Mouse (Mus musculus) stomach, postnatal 0 days (tissue): ENCODE measurements around the gene Hspa5. TPM values are rescaled to one million over a fixed set of nuclear protein-coding genes. Genes with fewer than 3 reads are reported as not detected.
"Not testable (repeated sequence)": the region's sequence is repeated elsewhere in the genome, so short reads cannot be mapped to it uniquely, and the experiment has no call there.

ENCODE experiments used
- ATAC-seq: fragments of 200-750 bp; cut with Nextera tagmentation; 2 replicates; pipeline ENCODE4 v1.8.0; 2017; ENCODE audit not compliant: low FRiP score, low TSS enrichment
- DNase-seq: peaks from one replicate; pipeline ENCODE4 v3.0.0-alpha.2; 2016; ENCODE audit warnings: low spot score
- H3K27ac ChIP-seq: fragments of 300-500 bp; sonication (generic); replicated peaks from 2 replicates; pipeline ENCODE4 v1.5.1; 2014; ENCODE audit warnings: mild to moderate bottlenecking, control low read depth
- H3K27me3 ChIP-seq: fragments of 300-500 bp; sonication (generic); 2 replicates; pipeline ENCODE4 v1.6.1; 2014; ENCODE audit warnings: low read length; ENCODE audit not compliant: control insufficient read depth, insufficient read depth
- H3K36me3 ChIP-seq: fragments of 300-500 bp; sonication (generic); 2 replicates; pipeline ENCODE4 v1.6.1; 2014; ENCODE audit warnings: low read length, mixed read lengths; ENCODE audit not compliant: control insufficient read depth, insufficient read depth
- H3K4me1 ChIP-seq: fragments of 300-500 bp; sonication (generic); replicated peaks from 2 replicates; pipeline ENCODE4 v1.6.1; 2014; ENCODE audit warnings: antibody characterized with exemption; ENCODE audit not compliant: control insufficient read depth, insufficient read depth
- H3K4me2 ChIP-seq: fragments of 300-500 bp; sonication (generic); replicated peaks from 2 replicates; pipeline ENCODE4 v1.6.1; 2014; ENCODE audit warnings: low read depth, mild to moderate bottlenecking, control low read depth, moderate library complexity
- H3K4me3 ChIP-seq: fragments of 300-500 bp; sonication (generic); 2 replicates; pipeline ENCODE4 v1.5.1; 2014; ENCODE audit warnings: low read depth, low read length, control low read depth
- H3K9ac ChIP-seq: fragments of 300-500 bp; sonication (generic); 2 replicates; pipeline ENCODE4 v1.6.1; 2014; ENCODE audit warnings: mild to moderate bottlenecking, low read length, control low read depth, mixed read lengths
- H3K9me3 ChIP-seq: fragments of 300-500 bp; sonication (generic); 2 replicates; pipeline ENCODE4 v1.6.1; 2016; ENCODE audit warnings: low read length; ENCODE audit not compliant: control insufficient read depth
- CTCF ChIP-seq: IDR thresholded peaks from 2 replicates; pipeline ENCODE4 v1.5.1; 2016; ENCODE audit warnings: antibody characterized with exemption, low read depth, mild to moderate bottlenecking, moderate library complexity
- EP300 ChIP-seq: optimal IDR thresholded peaks from 2 replicates; pipeline ENCODE3; 2016; ENCODE audit warnings: antibody characterized with exemption
- WGBS: fragments of 180-500 bp; shearing (Covaris S2); extraction: QIAGEN DNeasy Blood & Tissue Kit; methylation state at CpG from one replicate; pipeline ENCODE4 v1.1.7; 2014; 5-methylcytosine and 5-hydroxymethylcytosine counted together
- polyA plus RNA-seq: library from polyadenylated mRNA; unstranded; fragments of >200 nt; fragmentation: Nextera tagmentation; extraction: Ambion mirVana; gene quantifications from 2 replicates; pipeline ENCODE4 v1.2.1, GENCODE M21; 2015

Gene Hspa5
- polyA plus RNA-seq, 1 experiment from 2014 or later: 830 TPM

DNA sequence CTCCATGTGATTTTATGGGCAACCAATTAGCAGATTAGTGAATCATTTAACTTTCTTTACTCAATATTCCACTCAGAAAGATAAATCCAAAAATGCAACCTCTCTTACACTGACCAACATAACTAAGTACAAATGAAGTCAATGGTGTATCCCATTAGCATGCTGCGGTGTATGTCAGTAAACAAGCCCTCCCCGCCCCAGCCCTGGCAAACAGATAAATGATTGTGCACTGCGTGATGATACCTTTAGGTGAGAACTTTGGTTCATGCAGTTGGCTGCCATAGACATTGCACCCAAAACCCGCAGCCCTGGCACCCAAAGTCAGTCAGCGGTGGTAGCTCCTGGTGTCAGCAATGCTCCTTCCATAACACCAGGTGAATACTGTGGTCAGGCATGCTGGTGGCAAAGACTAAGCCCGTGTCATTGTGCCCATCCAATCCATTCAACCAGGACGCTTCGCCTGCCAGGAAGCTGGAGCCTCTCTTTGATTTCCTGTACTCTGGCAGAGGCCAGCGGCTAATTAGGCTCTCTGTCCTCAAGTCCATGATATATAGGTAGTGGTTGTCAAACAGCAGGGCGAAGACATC lies 33.7 kb downstream of the Hspa5 start:
- ATAC-seq: no peak
- Histone ChIP-seq H3K27me3 (no peaks in the 10 kb centered on the region), H3K4me1 (no peaks in the 10 kb centered on the region), H3K36me3 (no peaks in the 10 kb centered on the region; the same call in 1 of the 2 replicates), H3K4me3 (no peak overlapping the region), H3K4me2 (no peak overlapping the region), H3K9ac (no peak overlapping the region), H3K9me3 (no peaks in the 10 kb centered on the region), H3K27ac (no peak overlapping the region)
- TF ChIP-seq CTCF (no peak), EP300 (no peak)
- 83% methylated on average over 10 of the region's 10 CpGs for WGBS
- DNase-seq: no peak

DNA sequence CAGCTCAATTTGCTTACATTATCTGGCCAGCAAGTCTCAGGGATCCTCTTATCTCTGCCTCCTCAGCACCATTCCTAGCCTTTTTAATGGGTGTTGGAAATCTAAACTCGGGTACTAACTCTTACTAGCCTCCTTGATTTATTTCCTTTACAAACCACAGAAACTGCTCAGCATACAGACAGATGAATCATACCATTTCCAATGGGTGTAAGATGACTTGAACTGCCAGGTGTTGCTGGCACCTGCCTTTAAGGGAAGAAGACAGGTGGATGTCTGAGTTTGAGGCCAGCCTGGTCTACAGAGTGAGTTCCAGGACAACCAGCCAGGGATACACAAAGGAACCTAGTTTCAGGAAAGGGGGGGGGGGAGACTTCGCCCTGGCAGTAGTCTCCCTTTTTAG lies 36.3 kb downstream of the Hspa5 start:
- 73% methylated on average over 2 of the region's 2 CpGs for WGBS
- DNase-seq (no peak), ATAC-seq (no peak)
- Histone ChIP-seq H3K9me3 (no peaks in the 10 kb centered on the region), H3K36me3 (peaks cover 2% of the 10 kb centered on the region), H3K9ac (no peak overlapping the region), H3K4me1 (no peaks in the 10 kb centered on the region), H3K4me2 (no peak overlapping the region), H3K27ac (no peak overlapping the region), H3K4me3 (no peak overlapping the region), H3K27me3 (no peaks in the 10 kb centered on the region)
- TF ChIP-seq CTCF: no peak

- H3K9me3 ChIP-seq: no peaks in the 10 kb centered on the region
- no peak for ATAC-seq
- no peaks in the 10 kb centered on the region for H3K4me1 ChIP-seq
- TF ChIP-seq EP300: no peak
- TF ChIP-seq CTCF: no peak
- 70% methylated on average over 1 of the region's 1 CpGs for WGBS
- no peak overlapping the region for H3K9ac ChIP-seq
- no peak overlapping the region for H3K4me3 ChIP-seq
- H3K36me3 ChIP-seq: peaks cover 2% of the 10 kb centered on the region
- H3K27ac ChIP-seq: no peak overlapping the region
- H3K27me3 ChIP-seq: no peaks in the 10 kb centered on the region
- H3K4me2 ChIP-seq: no peak overlapping the region
- DNase-seq: no peak
These were observed 37.8 kb downstream of the Hspa5 start for GRCm38 (mm10) chr2:34809568-34809967.

DNA sequence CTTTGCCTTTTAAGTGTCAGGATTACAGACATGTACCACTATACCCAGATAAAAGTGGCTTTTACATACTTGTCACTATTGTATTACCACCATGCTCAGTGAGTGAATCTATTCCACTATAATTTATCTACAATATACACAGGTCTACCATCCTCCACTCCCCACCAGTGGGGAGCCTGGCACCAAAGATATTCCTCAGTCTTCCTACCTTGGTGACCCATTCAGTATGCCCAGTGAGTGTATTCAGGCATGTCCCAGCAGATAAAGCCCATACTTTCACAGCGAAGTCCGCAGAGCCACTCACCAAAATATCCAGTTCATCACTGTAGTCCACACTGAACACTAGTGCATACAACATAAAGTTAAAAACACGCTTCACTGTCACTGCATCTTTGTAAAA lies 39.0 kb downstream of the Hspa5 start:
- no peaks in the 10 kb centered on the region for H3K9me3 ChIP-seq
- no peak overlapping the region for H3K27ac ChIP-seq
- no peak overlapping the region for H3K4me2 ChIP-seq
- H3K36me3 ChIP-seq: peaks cover 2% of the 10 kb centered on the region
- TF ChIP-seq EP300: no peak
- TF ChIP-seq CTCF: no peak
- no peaks in the 10 kb centered on the region for H3K4me1 ChIP-seq
- DNase-seq (no peak), ATAC-seq (no peak)
- H3K27me3 ChIP-seq: no peaks in the 10 kb centered on the region
- WGBS: 92% methylated on average over 3 of the region's 3 CpGs
- no peak overlapping the region for H3K9ac ChIP-seq
- no peak overlapping the region for H3K4me3 ChIP-seq

GRCm38 (mm10) chr2:34812706-34813105 lies 40.9 kb downstream of the Hspa5 start:
- H3K4me2 ChIP-seq: no peak overlapping the region
- ATAC-seq (no peak), DNase-seq (no peak)
- no peak overlapping the region for H3K9ac ChIP-seq
- H3K27me3 ChIP-seq: no peaks in the 10 kb centered on the region
- no peak for TF ChIP-seq CTCF
- no peak for TF ChIP-seq EP300
- whole genome bisulfite sequencing: 79% methylated on average over 7 of the region's 7 CpGs
- no peak overlapping the region for H3K27ac ChIP-seq
- no peaks in the 10 kb centered on the region for H3K9me3 ChIP-seq
- no peaks in the 10 kb centered on the region for H3K4me1 ChIP-seq
- H3K4me3 ChIP-seq: no peak overlapping the region
- peaks cover 2% of the 10 kb centered on the region; the same call in 1 of the 2 replicates for H3K36me3 ChIP-seq

DNA sequence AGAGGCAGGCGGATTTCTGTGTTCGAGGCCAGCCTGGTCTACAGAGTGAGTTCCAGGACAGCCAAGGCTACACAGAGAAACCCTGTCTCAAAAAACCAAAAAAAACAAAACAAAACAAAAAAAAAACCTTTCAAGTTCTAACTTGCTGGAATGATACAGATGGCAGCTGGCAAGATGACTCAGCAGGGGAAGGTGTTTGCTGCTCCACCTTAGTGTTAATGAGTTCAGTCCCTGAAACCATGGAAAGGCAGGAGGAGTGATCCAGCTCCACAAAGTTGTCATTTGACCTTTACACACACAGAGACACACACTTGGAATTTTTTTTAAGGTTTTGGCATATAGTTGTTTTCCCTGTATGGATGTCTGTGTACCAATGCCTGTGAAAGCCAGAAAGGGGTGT lies 44.1 kb downstream of the Hspa5 start:
- not testable (repeated sequence) for H3K4me1 ChIP-seq, H3K27me3 ChIP-seq, H3K36me3 ChIP-seq, H3K9me3 ChIP-seq, H3K4me3 ChIP-seq, H3K9ac ChIP-seq, DNase-seq, H3K4me2 ChIP-seq
- WGBS: 98% methylated on average over 2 of the region's 2 CpGs
- H3K27ac ChIP-seq: 0 out of 2 replicates have a peak overlapping the region, but pooled peaks have one; percentile 13
- 0 out of 2 replicates have a peak, but pooled peaks have one; percentile 45 for ATAC-seq
